Mouse (Mus musculus) cerebellum, postnatal 10 days (tissue): ENCODE measurements around the gene Thnsl2.

Experiments used
- DNase-seq, 2 experiments: peaks; one replicate each; pipeline ENCODE4 v3.0.0; 2021; ENCODE audit warnings: mixed read lengths in 2 of 2

Thnsl2 gene

GRCm38 (mm10) chr6:71130269-71130668 lies 14.0 kb downstream of the Thnsl2 start:
- DNase-seq = no peak

- peak; percentile 28 to 35 for DNase-seq
Observed at GRCm38 (mm10) chr6:71129071-71129470, 15.2 kb downstream of the Thnsl2 start.

DNA sequence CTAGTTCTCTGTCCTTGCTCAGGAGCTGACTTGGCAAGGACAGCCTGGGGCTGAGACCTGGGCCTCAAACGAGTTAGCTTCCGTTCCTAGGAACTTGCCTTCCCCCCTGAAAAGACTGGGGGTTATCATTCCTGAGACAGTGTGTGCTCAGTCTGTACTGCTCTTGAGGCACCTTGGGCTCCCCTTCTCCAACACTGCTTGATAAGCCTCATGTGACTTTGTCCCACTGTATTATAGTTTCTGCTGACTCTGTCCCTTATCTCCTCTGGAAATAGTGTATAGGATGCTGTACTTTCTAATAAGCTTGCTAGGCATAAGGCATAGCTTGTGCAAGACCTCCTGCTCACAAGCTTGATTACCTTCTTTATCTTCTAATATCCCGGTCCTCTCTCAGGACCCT lies 17.9 kb downstream of the Thnsl2 start:
- DNase-seq = no peak

DNA sequence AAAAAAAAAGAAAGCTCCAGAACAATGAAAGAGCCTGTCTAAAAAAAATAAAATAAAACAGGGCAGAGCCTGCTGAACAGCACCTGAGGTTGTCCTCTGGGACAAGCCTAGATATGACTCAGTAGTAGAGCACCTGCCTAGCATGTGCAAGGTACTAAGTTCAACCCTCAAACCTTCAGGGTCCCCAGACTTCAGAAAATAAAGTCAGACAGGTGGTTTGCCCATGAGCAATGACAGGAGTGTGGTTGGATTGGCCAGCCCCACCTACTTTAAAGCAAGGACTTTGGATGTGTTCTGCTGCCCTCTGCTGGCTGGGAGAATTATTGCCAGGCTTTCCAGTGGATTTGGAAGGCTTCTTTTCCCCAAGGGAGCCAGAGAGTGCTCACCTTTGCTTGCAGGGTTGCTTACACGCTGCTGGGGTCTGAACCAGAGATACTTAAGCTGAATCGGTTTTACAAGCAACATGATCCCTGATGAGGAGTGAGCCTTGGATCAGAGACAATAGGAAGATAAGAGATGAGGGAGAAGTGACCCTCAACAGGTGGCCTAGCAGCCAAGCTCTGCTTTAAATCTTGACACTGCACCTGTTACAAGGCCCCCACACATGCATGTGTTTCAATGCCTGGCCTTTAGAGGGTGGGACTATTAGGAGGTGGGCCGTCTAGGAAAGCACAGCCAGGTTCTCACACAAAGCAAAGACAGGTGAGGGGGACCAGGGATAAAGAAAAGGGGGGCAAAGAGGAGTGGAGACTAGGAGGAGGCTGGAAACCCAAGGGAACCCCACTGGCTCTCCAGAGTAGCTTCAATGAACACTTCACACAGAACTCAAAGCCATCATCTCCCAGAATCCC lies 19.0 kb downstream of the Thnsl2 start:
- DNase-seq = peak; percentile 93 to 94

- no peak for DNase-seq
Observed at GRCm38 (mm10) chr6:71119577-71120254, 24.5 kb downstream of the Thnsl2 start.

DNA sequence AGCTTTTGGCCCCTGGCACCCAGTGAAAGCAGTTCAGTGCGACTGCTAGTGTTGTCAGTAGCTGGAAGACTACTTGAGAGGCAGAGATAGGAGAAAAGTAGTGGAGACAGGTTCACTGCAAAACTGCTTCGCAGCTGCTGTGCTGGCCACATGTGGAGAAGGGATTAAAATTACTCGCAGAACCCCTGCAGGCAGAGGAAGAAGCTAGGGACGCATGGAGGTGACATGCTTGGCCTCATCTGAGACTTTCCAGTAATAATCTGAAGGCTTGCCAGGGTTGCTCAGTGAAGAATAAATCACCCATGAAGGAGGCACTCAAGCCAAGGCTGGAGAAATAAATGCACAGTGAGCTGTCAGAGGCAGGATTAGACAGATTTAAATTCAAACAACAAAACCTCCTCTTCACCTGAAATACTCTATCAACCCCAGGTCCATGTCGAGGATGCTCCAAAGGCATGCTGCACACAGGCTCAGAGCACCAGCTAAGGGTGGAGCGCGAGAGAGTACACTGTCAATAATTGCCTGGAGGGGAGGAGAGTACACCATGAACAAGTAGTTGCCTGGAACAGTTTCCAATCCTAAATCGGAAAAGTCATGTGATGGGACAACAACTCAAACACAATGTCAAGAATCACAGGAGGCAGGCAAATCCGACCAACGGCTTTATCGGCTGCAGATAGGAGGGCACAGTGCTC lies 32.7 kb downstream of the Thnsl2 start:
- peak; percentile 71 to 78 for DNase-seq

GRCm38 (mm10) chr6:71106170-71106945 lies 37.9 kb downstream of the Thnsl2 start:
- DNase-seq = peak; percentile 38 to 41

DNA sequence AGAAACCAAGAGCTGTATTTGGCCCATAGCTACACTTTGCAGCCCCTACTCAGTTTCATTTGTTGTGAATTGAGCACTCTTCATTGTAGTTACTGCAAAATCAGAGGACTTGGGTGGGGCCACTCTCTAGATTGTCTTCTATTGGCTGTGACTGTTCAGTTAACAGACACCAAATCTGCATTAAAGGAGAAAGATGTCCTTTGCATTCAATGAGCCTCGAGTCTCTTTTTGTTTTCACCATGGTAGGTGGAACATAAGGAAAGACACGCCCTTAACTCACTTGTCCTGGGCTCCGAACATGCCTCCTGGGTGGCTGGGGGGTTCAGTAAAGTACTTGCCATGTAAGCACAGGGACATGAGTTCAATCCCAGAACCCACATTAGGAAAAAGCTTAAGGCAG lies 48.1 kb downstream of the Thnsl2 start:
- DNase-seq = no peak

GRCm38 (mm10) chr6:71094693-71095092 lies 49.5 kb downstream of the Thnsl2 start:
- DNase-seq = peak; percentile 95 to 96

DNA sequence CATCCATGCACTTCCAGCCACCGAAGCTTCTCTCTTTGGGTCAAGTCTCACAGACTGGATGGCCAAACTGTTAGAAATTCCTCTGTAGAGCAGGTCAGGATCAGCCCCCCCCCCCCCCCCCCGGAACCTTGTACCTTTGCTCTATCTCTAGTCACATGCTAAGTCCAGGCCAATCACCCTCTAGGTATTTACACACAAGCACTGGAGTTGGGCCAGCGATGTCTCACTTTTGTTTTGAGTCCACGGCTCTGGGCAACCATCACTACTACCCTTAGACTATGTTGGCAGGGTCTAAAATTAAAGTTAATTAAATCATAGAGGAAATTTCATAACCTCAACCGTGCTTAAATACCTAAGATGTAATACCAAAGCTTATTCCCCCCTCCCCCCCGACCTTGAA lies 50.6 kb downstream of the Thnsl2 start:
- peak in 1 of 2 experiments; percentile 24 for DNase-seq

DNA sequence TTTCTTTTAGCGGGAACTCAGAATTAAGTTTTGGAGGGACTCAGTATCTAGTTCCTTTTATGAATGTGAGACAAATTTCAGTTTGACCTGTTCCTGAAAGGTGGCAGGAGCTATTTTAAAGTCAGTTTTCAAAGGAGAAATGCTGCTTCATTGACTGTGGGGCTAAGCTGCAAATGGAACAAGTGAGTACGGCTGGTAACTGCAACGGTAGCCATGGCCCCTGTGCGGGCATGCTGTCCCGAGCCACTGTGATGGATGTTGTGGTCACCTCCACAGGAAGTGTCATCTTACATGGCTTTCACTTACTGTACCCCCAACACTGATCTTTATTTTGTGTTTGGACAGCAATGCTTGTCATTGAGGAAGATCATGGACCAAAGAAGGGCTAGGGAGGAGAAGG lies 53.8 kb downstream of the Thnsl2 start:
- DNase-seq = no peak

GRCm38 (mm10) chr6:71089735-71090134 lies 54.5 kb downstream of the Thnsl2 start:
- DNase-seq = no peak

DNA sequence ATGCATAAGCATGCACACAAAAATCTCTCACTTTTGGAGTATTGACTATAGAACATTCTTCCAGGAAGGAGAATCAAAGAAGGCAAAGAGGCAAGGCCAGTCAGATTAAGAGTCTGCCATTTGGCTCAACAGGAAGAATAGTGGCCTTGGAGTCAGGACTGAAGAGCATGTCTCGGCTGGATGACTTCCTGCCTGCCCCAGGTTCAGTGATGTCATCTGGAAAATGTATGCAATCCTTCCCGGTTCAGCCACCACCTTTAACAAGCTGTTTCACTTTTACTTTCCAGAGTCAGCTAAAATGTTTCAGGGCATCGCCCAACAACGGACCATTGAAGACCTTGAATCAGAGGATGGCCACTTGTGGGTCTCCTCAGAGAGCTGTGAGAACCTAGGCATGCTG lies 55.2 kb downstream of the Thnsl2 start:
- no peak for DNase-seq

DNA sequence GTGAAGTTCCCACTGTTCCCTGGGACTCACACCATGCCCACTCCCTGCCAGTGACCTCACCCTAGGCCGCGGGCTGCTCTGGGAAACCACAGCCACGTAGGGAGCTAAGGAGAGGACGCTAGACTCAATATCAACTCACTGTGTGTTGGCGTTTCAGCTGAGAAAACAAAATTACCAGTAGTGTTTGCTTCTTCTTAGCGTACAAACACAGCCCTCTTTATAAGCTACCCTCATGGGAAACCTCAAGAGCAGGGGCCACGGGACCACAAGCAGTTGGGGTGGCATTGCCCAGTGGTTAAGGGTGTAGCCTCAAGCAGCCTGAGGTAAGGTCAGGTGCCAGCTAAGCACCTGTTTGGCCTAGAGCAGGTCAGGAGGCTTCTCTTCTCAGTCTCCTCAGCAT lies 60.8 kb downstream of the Thnsl2 start:
- no peak for DNase-seq

DNA sequence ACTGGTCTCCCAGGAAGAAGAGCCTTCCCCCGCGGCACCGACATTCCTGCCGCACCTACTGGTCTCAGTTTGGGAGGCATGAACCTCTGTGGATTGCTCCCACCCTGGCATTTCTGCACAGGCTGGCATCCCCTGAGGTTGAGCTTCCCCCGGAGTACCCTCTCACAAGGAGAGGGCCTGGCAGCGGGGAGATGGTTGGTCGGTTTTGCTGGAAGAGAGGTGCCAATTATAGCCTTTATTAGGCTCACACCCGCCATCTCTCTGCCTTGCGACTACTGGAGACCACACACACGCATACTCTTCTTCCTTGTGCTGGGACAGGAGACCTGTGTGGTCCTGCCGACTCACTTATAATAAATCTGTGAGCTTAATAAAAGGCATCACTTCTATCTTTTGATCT lies 62.2 kb downstream of the Thnsl2 start:
- no peak for DNase-seq

GRCm38 (mm10) chr6:71081230-71081629 lies 63.0 kb downstream of the Thnsl2 start:
- peak; percentile 56 to 74 for DNase-seq
